Mouse (Mus musculus) stomach, postnatal 0 days (tissue): ENCODE results near the gene Gtpbp3. TPM values are rescaled to one million over a fixed set of nuclear protein-coding genes. Genes with fewer than 3 reads are reported as not detected.

Source experiments
- ATAC-seq: fragments of 200-750 bp; cut with Nextera tagmentation; 2 replicates; pipeline ENCODE4 v1.8.0; 2017; ENCODE audit not compliant: low FRiP score, low TSS enrichment
- DNase-seq: peaks from one replicate; pipeline ENCODE4 v3.0.0-alpha.2; 2016; ENCODE audit warnings: low spot score
- H3K27ac ChIP-seq: fragments of 300-500 bp; sonication (generic); replicated peaks from 2 replicates; pipeline ENCODE4 v1.5.1; 2014; ENCODE audit warnings: mild to moderate bottlenecking, control low read depth
- H3K27me3 ChIP-seq: fragments of 300-500 bp; sonication (generic); 2 replicates; pipeline ENCODE4 v1.6.1; 2014; ENCODE audit warnings: low read length; ENCODE audit not compliant: control insufficient read depth, insufficient read depth
- H3K36me3 ChIP-seq: fragments of 300-500 bp; sonication (generic); 2 replicates; pipeline ENCODE4 v1.6.1; 2014; ENCODE audit warnings: low read length, mixed read lengths; ENCODE audit not compliant: control insufficient read depth, insufficient read depth
- H3K4me1 ChIP-seq: fragments of 300-500 bp; sonication (generic); replicated peaks from 2 replicates; pipeline ENCODE4 v1.6.1; 2014; ENCODE audit warnings: antibody characterized with exemption; ENCODE audit not compliant: control insufficient read depth, insufficient read depth
- H3K4me2 ChIP-seq: fragments of 300-500 bp; sonication (generic); replicated peaks from 2 replicates; pipeline ENCODE4 v1.6.1; 2014; ENCODE audit warnings: low read depth, mild to moderate bottlenecking, control low read depth, moderate library complexity
- H3K4me3 ChIP-seq: fragments of 300-500 bp; sonication (generic); 2 replicates; pipeline ENCODE4 v1.5.1; 2014; ENCODE audit warnings: low read depth, low read length, control low read depth
- H3K9ac ChIP-seq: fragments of 300-500 bp; sonication (generic); 2 replicates; pipeline ENCODE4 v1.6.1; 2014; ENCODE audit warnings: mild to moderate bottlenecking, low read length, control low read depth, mixed read lengths
- H3K9me3 ChIP-seq: fragments of 300-500 bp; sonication (generic); 2 replicates; pipeline ENCODE4 v1.6.1; 2016; ENCODE audit warnings: low read length; ENCODE audit not compliant: control insufficient read depth
- CTCF ChIP-seq: IDR thresholded peaks from 2 replicates; pipeline ENCODE4 v1.5.1; 2016; ENCODE audit warnings: antibody characterized with exemption, low read depth, mild to moderate bottlenecking, moderate library complexity
- EP300 ChIP-seq: optimal IDR thresholded peaks from 2 replicates; pipeline ENCODE3; 2016; ENCODE audit warnings: antibody characterized with exemption
- WGBS: fragments of 180-500 bp; shearing (Covaris S2); extraction: QIAGEN DNeasy Blood & Tissue Kit; methylation state at CpG from one replicate; pipeline ENCODE4 v1.1.7; 2014; 5-methylcytosine and 5-hydroxymethylcytosine counted together
- polyA plus RNA-seq: library from polyadenylated mRNA; unstranded; fragments of >200 nt; fragmentation: Nextera tagmentation; extraction: Ambion mirVana; gene quantifications from 2 replicates; pipeline ENCODE4 v1.2.1, GENCODE M21; 2015

Gene Gtpbp3
- polyA plus RNA-seq, 1 experiment from 2014 or later: 7.2 TPM

GRCm38 (mm10) chr8:71471861-71472260 lies 16.0 kb upstream of the Gtpbp3 start:
- TF ChIP-seq CTCF (no peak), EP300 (no peak)
- no peaks in the 10 kb centered on the region for H3K9me3 ChIP-seq
- no peaks in the 10 kb centered on the region for H3K27me3 ChIP-seq
- no peak for DNase-seq
- H3K9ac ChIP-seq: no peak overlapping the region
- no peak for ATAC-seq
- no peaks in the 10 kb centered on the region; the same call in 1 of the 2 replicates for H3K4me1 ChIP-seq
- WGBS: 95% methylated on average over 17 of the region's 17 CpGs
- H3K27ac ChIP-seq: no peak overlapping the region
- no peak overlapping the region for H3K4me3 ChIP-seq
- peaks cover 4% of the 10 kb centered on the region for H3K36me3 ChIP-seq
- H3K4me2 ChIP-seq: no peak overlapping the region

DNA sequence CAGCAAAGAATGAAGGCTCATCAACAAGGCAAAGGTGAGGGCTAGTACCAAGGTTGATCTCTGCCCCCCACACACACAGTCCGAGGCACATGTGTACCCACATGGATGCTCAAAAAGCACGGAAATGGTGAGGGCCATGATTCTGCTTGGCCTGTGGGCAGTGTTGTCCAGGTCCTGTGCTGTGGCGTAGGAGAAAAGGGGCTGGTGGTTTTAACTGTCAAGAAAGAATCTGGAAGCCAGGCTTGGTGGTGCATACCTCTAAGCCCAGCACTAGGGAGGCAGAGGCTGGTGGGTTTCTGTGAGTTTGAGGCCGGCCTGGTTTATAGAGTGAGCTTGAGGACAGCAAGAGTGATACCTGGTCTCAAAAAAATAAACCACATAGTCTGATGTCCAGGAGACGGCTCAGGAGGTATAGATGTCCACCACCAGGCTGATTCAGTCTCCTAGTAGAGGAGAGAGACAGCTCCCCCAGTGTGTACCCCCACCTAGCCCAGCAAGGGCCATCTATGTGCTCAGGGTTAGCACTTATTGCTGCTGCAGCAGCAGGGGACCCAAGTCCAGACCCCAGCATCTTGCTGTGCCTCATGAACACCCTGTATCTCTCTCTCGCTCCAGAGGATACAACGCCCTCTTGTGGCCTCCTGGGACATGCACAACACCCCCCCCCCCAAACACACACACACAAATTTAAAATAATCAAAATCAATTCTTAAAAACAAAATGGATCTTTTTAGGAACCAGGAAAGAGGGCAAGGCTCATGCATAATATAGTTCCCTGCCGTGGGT lies 15.1 kb upstream of the Gtpbp3 start:
- Histone ChIP-seq H3K9me3 (no peaks in the 10 kb centered on the region), H3K36me3 (peaks cover 4% of the 10 kb centered on the region), H3K27me3 (no peaks in the 10 kb centered on the region), H3K4me3 (no peak overlapping the region), H3K9ac (no peak overlapping the region), H3K4me2 (no peak overlapping the region), H3K27ac (no peak overlapping the region), H3K4me1 (no peaks in the 10 kb centered on the region; the same call in 1 of the 2 replicates)
- no peak for ATAC-seq
- WGBS: 90% methylated on average over 8 of the region's 8 CpGs
- DNase-seq: no peak
- TF ChIP-seq EP300 (no peak), CTCF (peak; percentile 60)

GRCm38 (mm10) chr8:71474344-71474743 lies 13.6 kb upstream of the Gtpbp3 start:
- TF ChIP-seq EP300 (no peak), CTCF (no peak)
- Histone ChIP-seq H3K4me2 (no peak overlapping the region), H3K27me3 (no peaks in the 10 kb centered on the region), H3K9me3 (no peaks in the 10 kb centered on the region), H3K9ac (no peak overlapping the region), H3K27ac (no peak overlapping the region), H3K4me1 (no peaks in the 10 kb centered on the region; the same call in 1 of the 2 replicates), H3K36me3 (peaks cover 4% of the 10 kb centered on the region), H3K4me3 (no peak overlapping the region)
- ATAC-seq (no peak), DNase-seq (no peak)
- 92% methylated on average over 18 of the region's 18 CpGs for WGBS

GRCm38 (mm10) chr8:71474785-71475701 lies 12.9 kb upstream of the Gtpbp3 start:
- 88% methylated on average over 25 of the region's 25 CpGs for WGBS
- Histone ChIP-seq H3K27me3 (no peaks in the 10 kb centered on the region), H3K9ac (peak overlapping the region; percentile 18; the same call in 1 of the 2 replicates), H3K36me3 (peaks cover 4% of the 10 kb centered on the region), H3K9me3 (no peaks in the 10 kb centered on the region), H3K4me3 (no peak overlapping the region), H3K4me2 (no peak overlapping the region; the same call in 1 of the 2 replicates), H3K4me1 (no peaks in the 10 kb centered on the region), H3K27ac (no peak overlapping the region)
- DNase-seq (no peak), ATAC-seq (no peak)
- TF ChIP-seq CTCF: no peak
- TF ChIP-seq EP300: no peak

GRCm38 (mm10) chr8:71475702-71476075 lies 12.2 kb upstream of the Gtpbp3 start:
- ATAC-seq (no peak), DNase-seq (no peak)
- Histone ChIP-seq H3K9ac (peak overlapping the region; percentile 68; the same call in 1 of the 2 replicates), H3K9me3 (no peaks in the 10 kb centered on the region), H3K4me1 (no peaks in the 10 kb centered on the region), H3K27me3 (no peaks in the 10 kb centered on the region), H3K4me3 (peak overlapping the region; percentile 64), H3K36me3 (peaks cover 4% of the 10 kb centered on the region), H3K4me2 (peak overlapping the region; percentile 81), H3K27ac (no peak overlapping the region)
- no peak for TF ChIP-seq EP300
- TF ChIP-seq CTCF: no peak
- 24% methylated on average over 4 of the region's 4 CpGs for WGBS
